Mouse (Mus musculus): ENCODE measurements around the gene Try5.
"Not testable (repeated sequence)": the region's sequence is repeated elsewhere in the genome, so short reads cannot be mapped to it uniquely, and the experiment has no call there.

The Try5 gene

GRCm38 (mm10) chr6:41316741-41317140, at the start of gene Try5:
Gene Try5, minus strand, starts transcription at chr6:41316841.
- not testable (repeated sequence) for DNase-seq (ENCODE audit: low spot score in 2 of 2)

DNA sequence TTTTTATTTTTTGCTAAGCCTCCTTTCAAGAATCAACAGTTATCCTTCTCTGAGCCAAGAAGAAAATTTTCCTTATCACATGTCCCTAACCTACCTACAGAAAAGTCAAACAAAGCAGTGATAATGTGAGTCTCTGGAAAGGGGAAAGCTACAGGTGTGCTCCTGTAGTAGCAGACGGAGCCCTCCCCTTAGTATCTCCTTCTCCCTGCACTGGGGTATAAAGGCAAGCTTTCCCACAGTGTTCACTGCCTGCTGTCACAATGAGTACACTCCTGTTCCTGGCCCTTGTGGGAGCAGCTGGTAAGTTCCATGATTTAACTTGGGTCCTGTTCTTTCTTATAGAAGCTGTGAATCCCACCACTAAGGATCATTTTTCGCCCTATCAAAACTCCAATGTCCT, 37.3 kb upstream of the Try5 start, which contains the start of gene Try10:
Gene Try10, plus strand, starts transcription at position 174 of the 400 bp plus-strand sequence.
- no peak for DNase-seq (ENCODE audit: low spot score in 2 of 2)

- no peak for DNase-seq (ENCODE audit: low spot score in 2 of 2)
Observed at GRCm38 (mm10) chr6:41301969-41302368, 14.7 kb downstream of the Try5 start, which contains the start of gene Try4. Gene Try4, plus strand, starts transcription at chr6:41302269.

GRCm38 (mm10) chr6:41298255-41298654, 18.4 kb downstream of the Try5 start:
- no peak for DNase-seq (ENCODE audit: low spot score in 2 of 2)

DNA sequence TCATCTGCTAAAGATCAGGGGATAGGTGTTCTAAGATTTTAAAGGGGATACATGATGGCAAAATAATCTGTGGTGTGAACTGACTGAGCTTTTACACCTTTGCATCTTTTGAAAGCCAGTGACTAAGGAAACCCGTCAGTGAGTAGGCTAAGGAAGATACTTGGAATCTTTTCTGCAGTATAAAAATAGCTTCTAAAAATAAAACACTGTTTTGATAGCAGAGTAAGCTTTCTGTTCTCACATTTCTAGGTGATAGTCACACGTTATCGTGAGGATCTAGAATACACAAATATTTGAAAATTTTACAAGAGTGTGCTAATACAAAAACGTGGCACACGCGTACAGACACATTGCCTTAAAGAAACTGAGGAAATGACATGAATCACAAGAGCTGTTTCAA, 50.5 kb downstream of the Try5 start:
- DNase-seq (ENCODE audit: low spot score in 2 of 2): no peak

DNA sequence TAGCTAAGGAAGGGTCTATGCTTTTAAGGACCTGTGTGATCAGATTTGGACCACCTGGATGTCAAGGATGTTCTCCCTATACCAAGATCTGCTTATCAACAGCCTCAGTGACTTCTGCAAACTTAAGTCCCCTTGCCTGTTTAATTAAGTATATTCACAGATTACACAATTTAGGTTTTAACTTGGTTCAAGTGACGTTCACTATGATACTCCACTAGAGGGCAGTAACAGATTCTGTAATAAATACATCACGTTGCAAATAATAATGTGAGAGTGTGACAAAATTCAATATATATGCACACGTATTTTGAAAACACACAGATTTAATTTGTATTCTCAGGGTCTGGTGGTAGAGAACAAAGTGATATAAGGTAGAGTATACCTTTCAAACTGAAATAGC, 53.8 kb downstream of the Try5 start:
- DNase-seq (ENCODE audit: low spot score in 2 of 2): no peak

Measured in frontal cortex, postnatal 14 days (tissue).